Mouse (Mus musculus): ENCODE measurements at regions not wholly inside any gene's neighbourhood (a gene's known extent, or its start where the extent isn't known, plus 50 kb on each side); places are given as distances from the start of the nearest gene placed in this dataset.
A peak's percentile ranks its signal among the peaks of the same experiment; 100 is the strongest.

DNA sequence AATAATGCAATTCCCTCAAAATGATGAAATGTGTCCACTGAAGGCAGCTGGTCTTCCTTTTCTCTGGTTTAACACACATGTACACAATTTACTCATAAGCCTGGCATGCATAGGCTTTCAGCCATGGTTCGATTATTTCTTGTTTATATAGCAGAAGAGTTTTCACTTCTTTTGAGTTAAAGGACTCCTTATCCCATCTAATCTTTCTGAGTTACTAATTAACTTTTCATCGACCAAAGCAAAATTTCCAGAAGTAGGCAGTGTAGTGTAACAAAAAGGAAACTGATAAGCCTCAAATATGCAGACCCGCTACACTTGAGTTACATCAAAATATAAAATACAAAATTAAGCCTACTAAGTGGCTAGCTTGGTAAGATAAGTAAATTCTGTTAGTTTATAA, 620.5 kb upstream of the Akr1e1 start:
- no peak for DNase-seq

DNA sequence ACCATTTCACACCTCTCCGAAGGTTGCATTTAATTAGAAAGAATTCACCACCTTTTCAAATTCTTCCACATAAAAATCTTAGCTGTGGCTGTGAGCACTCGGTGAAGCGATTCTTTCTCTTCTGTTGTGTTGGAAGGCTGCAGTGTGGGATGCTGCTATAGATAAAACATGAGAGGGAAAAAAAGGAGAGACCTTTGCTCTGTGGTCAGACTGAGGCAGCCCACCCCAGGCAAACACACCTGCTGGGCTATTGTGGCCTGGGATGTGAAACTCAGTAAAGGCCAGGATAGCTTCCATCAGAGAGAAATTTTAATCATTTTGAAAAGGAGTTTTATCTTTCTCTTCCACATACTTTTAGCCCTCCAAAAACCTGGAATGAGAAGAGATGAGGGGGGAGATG, 625.3 kb upstream of the Akr1e1 start:
- DNase-seq: no peak

DNA sequence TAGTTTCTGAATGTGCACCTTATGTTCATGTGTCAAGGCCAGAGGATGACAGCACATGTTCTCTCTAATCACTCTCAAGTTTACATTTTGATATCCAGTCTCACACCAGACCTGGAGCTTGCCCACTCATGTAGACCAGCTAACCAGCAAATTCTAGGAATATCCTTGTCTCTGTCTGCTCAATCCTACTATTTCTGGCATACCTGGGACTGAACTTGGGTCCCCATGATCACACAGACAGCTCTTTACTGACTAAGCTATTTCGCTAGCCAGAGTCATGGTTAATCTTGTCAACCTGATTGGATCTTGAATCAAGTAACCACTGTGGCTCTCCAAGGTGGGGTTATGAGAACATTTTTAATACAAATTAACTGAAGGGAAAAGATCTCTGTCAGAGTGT, 625.9 kb upstream of the Klf6 start:
- DNase-seq: no peak

DNA sequence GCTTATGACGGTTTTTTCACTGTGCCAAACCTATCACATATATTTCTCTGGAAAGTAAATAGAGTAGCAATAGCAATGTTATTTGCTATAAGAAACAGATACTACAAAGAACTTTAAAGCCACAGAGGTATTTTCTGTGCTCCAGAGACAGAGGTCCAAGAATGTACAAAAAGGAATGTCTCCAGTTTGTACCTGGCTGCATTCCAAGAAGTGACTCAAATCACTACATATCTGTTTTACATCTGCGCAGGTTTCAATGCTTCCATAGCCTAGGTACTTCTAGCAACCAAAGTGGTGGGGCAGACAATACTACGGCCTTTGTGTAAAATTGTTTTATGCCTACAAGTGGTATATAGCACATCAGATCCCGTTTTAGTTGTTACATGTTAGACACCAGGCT, 620.7 kb upstream of the Klf6 start:
- no peak for DNase-seq

DNA sequence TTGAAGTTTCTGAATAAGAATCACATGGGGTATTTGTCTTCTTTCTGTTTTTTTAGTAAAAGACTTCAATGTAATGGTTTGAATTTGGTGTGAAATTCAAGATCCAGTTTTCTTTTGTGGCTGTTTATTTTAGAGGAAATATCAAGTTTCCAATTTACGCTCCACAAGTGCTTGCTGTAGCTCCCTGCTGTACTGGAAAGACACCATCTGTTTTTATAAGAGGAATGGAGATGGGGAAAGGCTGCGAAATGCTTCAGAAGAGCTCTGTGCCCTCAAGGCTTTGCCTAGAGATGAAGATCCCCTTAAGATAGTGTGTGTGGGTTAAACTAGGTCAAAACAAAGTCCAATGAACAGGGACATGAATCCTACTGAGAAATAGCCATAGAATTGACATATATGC, 618.5 kb upstream of the Klf6 start:
- DNase-seq: no peak

DNA sequence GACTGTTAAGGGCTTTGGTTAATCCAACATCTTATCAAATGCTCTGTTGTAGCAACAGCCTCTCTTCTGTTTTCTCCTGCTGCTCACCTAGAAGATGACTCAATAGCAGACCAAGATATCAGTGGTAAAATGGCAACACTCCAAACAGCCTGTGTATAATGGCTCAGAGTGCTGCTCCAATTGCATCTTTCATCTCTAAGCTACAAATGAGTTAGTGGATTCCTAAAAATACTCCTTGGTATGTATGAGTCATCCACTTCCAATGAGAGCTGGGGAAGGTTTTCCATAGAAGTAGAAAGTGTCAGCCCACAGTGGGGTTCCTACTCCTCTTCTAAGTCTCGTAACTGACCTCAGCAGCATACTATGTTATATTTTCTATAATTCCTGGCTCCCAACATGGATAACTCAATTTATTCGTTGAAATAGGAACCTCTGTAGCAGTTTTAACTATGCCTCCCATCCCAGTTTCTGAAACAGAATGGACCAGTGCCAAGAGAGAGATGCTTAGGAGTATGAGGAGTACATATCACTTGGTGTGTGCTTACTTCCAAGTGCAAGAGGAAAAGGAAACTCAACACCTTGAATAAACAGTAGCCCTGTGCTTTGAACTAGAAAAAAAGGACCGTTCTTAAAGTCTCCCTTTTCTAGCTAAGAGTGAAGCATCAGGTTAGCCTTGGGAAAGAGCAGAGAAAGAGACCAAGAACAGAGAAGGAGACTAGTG, 612.5 kb upstream of the Klf6 start:
- no peak for DNase-seq

DNA sequence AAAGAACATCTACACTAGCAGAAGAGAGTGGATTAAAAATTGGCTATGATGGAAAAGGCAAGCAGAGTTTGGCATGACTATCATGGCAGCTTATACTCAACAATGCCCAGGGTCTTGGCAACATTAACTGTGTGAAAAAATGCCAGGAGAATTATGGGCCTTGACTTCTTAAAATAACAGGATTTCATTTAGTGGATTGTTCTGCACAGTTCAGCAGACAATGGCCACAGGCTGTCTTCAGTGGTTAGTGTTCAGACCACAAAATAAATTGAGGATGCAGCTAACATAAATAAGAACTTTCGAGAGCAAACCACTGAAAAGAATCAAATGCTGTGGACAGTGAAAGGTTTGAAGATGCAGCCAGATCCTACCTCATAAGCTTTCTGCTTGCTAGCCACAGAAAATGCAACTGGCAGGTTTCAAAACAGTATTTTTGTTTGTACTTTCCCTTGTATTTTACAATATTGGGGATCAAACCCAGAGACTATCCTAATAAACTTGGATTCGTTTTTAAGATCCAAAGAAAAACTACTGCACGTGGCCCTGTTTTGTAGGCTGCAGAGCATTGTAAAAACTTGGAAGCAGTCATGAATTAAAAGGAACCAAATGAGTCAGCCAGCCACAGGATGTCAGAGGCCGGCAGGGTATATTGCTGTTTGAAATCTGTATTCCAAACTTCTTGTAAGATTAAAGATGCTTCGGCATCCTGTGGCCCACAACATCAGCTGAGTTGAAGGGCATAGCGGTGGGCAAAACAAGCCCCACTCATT, 603.2 kb upstream of the Klf6 start:
- no peak for DNase-seq

DNA sequence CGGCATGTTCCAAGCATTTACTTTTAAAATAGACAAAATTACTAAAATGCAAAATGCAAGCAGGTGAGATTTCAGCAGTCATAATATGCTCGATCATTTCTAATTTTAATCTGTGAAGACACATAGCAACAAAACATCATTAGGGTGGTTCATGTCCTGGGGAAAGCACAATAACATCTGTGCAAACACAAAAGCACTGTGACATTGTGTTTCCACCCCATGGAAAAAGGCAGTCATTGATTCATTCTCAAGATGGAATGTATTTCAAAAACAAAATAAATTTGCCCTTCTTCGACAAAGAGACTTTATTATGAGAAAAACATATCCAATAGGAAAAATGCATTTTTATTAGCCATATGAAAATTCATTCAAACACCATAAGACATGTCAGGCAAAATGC, 601.5 kb upstream of the Klf6 start:
- DNase-seq: no peak

DNA sequence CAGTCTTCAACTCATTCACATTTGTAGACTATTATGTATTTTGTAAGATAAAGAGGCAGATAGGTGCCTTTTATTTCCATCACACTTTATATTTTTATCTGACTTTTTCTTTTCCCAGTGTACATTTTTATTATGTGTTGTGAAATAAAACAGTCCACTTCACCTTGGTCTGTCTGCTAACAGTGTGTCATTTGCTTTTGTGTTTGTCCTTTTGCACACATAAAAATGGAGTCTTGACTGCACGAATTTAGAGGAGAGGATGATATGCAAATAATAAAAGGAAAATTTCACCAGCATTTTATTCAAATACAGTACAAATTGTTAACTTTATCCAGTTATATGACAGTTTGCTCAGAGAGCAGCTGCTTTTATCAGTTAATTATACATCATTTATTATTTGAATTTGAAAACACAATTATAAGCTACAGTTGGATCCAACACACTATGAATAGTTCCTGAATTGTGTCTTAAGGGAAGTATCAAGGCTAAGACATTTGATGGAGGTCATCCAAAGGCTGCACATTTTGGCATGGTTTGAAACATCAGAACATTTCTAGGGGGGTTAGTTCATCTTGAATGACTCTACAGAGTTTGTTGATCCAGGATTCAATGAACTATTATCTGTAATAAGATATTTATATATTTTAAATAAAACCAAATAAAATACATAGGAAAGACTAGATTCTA, 588.6 kb upstream of the Klf6 start:
- DNase-seq: no peak

DNA sequence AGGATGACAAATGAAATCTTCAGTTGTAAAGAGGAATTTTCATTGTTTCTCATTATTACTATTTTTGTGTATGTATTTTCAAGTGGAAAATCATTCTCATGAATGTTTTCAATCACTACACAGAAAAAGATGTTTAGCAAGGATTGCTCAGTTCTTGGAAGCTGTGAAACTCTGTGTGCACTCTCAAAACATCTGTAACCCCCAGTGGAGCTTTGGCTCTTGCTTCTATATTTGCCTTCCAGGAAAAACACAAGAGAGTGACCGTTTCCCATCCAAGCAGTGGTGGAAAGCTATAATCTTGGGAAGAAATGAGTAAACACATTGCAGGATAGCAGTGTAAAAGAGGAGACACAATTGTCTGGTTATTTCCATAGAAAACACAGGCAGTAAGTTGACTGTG, 584.7 kb upstream of the Klf6 start:
- no peak for DNase-seq

DNA sequence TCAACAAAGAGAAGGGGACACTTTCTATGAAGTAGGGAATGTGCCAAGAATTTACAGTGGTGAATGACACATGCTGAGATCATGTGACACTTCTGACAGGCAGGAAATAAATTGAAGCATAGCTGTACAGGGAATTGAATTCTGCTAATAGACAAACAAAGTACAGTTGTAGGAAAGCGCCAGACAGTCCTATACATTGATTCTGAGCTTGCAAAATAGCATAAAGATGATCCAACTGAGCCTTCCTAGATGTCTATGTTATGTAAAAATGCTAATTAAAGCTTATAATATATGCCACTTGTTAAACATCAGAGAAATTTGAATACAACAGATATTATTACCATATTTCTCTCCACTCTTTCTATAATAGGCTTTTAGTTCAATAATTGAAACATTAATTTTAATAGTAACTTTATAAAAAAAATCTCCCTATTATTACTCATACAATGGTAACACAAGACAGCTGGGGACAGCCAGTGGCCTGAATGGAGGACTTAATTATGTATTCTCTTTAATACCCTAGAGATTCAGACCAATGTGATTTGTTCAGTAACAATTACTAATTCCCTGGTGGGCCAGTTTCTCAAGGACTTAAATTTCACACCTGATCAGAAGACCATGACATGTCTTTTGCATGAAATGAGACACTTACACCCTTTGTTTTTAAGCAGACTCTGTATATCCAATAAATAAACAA, 571.4 kb upstream of the Klf6 start:
- no peak for DNase-seq

DNA sequence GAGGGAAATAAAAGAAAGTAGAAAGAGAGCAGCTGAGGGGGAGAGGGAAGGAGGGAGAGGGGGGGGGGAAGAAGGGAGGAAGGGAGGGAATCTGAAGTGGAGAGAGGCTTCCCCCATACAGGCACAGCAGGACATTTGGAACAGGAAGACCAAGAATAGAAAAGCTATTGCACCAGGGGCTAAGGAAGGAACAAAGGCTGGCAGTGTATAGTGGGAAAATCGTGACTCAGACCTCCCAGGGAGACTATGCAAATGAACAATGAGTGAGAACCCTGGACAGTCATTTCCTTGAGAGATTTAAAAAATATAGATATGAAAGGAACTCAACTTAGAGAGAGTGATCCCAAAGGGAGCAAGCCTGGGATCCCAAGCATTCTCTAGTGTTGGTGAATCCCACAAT, 559.1 kb upstream of the Klf6 start:
- DNase-seq: no peak

DNA sequence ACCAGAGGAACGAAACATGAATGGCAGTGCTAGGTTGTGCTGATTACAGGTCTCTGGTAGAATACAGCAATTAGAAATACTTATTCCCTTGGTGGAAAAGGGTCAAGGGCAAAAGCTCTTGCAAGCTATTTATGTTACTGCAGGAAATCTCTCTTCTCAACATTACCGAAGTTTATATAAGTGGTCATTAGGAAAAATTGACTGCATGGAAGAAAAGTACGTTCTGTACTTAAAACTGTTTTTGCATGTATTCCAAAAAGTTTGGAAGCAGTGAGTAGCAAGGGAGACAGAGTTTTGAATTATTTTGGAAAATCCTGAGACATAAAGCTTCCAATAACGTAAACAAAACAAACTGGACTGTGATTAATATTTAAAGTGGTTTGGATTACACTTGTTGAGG, 554.6 kb upstream of the Klf6 start:
- DNase-seq: no peak

DNA sequence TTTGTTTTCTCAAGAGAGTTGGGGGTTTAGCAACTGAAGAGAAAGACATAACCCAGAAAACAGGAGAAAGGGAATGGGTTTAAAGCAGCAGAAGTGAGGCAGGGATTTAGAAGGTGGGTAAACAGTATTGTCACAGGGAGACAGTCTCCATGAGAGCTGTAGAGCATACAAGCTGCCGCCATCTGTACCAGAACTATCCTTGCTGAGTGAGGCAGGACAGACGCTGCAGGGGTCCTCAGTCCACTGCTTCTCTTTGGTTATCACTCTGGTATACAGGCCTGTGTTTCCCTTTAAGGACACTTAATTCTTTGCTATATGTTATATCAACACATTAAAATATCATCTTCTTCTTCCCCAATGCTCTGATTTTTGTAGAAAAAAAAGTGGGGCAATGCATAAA, 548.0 kb upstream of the Klf6 start:
- no peak for DNase-seq

DNA sequence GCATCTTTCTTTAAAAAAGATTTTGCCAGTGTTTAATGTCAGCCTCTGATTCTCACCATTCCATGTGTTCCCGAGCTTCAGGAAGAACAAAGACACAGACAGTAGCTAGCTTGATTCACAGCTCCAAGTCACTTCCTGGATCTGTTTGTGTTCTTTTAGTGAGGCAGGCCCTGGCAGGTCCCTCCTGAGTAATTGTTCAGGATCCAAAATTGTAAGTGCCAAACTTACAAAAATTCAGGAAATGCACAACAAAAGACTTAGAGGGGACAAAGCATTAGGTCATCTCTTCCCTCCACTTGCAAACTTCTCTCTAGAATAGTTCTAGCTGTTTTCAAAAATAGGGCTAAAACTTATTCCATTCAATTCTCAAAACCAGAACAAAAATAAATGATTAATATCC, 546.3 kb upstream of the Klf6 start:
- DNase-seq: no peak

DNA sequence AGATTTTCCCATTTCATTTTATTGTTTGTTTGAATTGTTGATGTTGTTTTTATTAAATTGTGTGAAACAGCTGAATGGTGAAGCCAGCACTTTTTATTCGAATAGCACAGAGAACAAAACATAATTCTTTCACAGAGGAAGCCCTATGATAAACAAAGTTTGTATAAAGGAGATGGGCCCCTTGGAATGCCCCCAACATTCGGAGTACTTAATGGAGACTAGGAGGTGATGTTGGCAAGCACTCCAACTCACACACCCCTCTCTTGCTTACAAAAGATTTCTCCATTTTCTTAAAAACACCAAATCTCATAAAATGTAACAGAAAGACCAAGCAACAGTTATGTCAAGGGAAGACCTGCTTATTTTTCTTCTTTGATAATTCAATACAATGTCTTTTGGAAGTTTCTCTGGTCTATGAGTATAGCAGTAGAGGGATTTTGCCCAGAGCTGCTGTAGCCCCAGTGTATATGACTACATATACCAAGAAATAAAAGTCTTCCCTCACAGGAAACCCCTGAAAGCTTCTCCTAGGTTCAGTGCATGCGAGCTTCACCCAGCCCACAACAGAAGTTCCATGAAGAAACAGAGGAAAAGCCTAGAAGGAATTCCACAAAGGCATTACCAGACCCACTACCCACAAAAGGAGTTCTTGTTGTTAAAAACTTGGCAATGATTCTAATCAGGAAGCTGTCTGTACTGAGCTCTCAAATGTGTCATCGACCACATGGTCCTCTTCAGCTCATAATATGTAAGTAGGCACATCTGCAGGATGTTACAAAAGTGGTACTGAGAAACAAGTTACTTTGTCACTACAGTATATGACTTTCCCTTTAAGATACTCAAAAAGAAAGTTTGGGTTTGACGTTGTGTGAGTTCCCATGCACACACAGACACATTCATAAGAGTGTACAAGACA, 543.1 kb upstream of the Klf6 start:
- no peak for DNase-seq

DNA sequence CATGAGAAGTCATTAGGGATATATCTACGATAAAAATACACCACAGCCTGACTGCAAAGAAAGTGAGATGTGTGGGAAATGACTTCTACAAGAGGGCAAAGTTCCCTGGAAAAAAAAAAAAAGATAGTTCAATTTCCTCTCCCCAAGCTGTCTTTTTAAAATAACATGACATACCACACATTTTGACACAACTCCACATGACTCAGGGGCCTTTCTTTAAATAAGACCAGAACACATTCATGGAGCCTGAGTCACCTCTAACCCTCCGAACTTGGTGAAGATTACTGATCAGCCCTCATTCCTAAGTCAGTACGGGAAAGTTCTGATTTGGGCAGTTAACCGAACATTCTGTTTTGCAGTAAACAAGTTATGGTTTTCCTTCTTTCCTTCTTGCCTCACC, 515.6 kb upstream of the Klf6 start:
- DNase-seq: no peak

DNA sequence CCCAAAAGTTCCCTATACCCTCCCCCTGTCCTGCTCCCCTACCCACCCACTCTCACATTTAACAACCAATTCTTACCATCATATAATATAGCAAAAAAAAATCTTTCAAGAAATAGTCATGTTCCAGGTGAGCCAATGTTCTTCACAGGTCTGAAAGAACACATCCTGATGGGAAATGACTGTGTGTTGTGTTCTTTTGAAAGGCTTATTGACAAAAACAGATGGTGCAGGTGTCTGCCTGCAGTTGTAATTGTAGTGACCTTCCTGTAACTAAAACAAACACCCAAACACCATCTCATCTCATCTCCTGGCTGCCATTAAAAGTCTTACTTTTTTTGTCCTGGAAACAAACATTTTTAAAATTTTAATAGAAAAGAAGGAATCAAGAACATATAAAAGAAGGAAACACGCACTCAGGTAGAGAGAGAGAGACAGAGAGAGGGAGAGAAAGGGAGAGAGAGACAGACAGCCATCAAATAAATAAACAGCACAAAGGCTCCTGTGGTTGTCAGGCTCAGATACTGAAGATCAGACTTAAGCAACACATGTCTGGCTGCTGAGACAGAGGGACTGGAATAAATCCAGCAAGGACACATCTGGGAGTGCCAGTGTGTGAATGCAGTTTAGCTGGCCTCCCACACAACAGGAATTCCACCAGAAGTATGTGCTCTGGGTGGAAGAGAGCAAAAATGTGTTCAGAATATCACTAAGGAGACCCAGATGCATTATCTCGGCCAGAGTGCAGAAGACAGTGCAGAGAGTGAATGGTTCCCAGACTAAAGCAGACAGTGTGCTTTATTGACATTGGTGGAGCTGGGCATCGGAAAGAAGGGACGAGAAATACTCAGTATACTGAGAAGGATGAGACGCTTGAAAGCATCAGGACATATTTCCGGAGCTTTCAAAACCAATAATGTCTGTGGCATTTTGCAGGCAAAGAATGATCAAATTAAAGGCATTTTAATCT, 513.5 kb upstream of the Klf6 start:
- DNase-seq: peak; percentile 7

DNA sequence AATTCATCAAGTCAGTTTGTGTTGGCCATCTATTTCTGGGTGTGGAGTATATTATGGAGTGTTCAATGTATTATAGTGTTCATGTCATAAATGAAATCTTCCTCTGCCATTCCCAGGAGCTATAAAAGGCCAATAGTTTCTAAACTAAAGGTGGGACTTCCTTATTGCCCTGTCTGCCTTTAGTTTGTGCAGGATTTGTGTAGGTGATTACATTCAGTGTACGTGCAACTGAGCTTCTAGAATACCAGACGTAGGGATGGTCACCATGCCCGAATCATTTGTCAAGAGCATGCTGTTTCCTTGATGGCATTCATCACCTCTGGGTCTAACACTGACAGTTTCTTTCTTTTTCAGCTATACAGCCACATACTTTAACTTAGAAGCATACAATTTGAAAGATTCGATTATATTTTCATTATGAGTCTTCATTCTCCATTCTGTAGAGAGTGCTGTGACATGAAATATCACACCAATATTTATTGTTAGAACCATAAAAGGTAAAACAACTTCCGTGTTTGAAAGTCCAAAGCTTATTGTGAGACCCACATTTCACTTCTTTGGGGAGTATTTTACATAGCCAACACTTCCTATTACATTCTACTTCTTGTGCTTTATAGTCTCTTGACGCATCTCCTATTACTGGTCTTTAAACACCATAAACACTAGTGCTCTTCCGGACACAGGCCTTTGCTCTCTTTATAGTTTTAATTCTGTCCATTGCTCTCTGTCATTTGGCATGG, 494.1 kb upstream of the Klf6 start:
- no peak for DNase-seq

DNA sequence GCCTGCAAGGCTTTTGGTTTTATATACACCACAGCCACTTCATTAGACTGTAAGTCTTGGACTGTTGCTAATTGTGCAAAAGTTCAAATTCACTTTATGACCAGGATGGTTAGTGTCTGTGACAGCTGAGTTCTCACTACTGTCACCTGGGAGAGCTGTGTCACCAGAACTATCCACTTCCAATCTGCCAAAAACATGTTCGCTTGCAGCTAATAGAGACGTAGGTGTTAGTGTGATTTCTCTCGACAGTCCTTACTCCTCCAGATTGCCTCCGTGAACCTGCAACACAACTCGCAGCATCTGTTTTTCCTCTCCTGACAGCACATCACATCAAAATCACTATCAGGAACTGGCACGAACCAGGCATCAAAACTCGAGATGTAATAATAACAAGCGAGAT, 491.3 kb upstream of the Klf6 start:
- no peak for DNase-seq

Measured in adrenal gland, postnatal 25 days (tissue).